Mouse (Mus musculus): ENCODE results near the gene Ang6. TPM values are rescaled to one million over a fixed set of nuclear protein-coding genes. Genes with fewer than 3 reads are reported as not detected.
"Not testable (repeated sequence)": the region's sequence is repeated elsewhere in the genome, so short reads cannot be mapped to it uniquely, and the experiment has no call there.

Gene Ang6
- total RNA-seq (2014; rRNA removed; ENCODE audit: low replicate concordance) (not detected in 2 replicates), polyA plus RNA-seq (2015; fragmentation: Nextera tagmentation; extraction: Ambion mirVana) (not detected in 2 replicates)

DNA sequence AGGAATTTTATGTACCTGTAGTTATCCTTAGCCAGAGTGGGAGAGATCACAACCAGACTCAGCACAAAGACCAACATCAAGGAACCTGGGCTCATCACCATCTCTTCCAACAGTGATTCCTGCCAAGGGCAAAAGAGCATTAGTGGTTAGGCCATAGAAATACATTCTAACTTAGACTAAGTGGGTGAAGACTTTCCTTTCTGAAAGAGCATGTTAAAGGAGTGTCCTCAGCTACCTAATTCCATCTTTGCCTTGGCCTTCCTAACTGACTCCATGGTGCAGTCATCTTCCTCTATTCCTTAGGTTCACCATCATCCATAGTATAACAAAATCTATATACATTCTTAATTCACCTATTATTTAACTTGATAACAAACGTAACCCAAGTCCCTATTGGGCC lies at the start of gene Ang6:
Ang6 (minus strand) TSS at position 101 of the 400 bp plus-strand sequence.
- DNase-seq (ENCODE audit: low spot score) = no peak
- no peak within 1 kb of the TSS for H3K27ac ChIP-seq (ENCODE audit: low read depth)
- no peaks in the 10 kb centered on the region for H3K9me3 ChIP-seq (replicated peaks; ENCODE audit: control insufficient read depth, low read length)
- no peak within 1 kb of the TSS for H3K4me3 ChIP-seq (ENCODE audit: low read depth, low read length)
- ATAC-seq (ENCODE audit: insufficient read depth, low read depth) = no peak
- no peaks in the 10 kb centered on the region for H3K27me3 ChIP-seq (ENCODE audit: control insufficient read depth, insufficient read depth, low read length)
- WGBS = 76% methylated on average over 1 of the region's 1 CpGs
- no peaks in the 10 kb centered on the region for H3K4me1 ChIP-seq (ENCODE audit: control insufficient read depth, insufficient read depth)
- no peaks in the 10 kb centered on the region for H3K36me3 ChIP-seq (replicated peaks; ENCODE audit: control insufficient read depth, insufficient read depth, low read length)
- no peak within 1 kb of the TSS for H3K4me2 ChIP-seq (ENCODE audit: low read depth, low read length)
- TF ChIP-seq CTCF (IDR thresholded peaks at IDR 0.05; ENCODE audit: low read depth) = no peak
- TF ChIP-seq EP300 (IDR thresholded peaks at IDR 0.05; ENCODE audit: low read depth) = no peak
- H3K9ac ChIP-seq (replicated peaks; ENCODE audit: low read depth, low read length) = no peak within 1 kb of the TSS

DNA sequence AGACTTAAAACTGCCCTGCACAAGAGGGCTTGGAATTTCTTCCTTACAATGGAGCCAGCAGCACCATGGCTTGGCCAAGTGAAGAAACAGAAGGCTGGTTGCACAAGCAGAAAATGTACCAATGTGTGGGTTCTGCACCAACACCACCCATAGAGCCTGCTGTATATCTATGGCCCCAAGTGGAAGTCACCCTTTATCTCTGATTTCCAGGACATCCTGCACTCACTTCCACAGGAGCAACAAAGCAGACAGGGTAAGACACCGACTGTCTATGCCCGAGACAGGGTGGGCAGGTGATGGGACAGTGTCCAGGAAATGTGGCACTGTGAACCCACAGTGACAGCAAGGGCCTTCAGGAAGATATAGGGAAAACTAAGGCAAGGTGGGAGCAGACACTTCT lies 44.5 kb upstream of the Ang6 start:
- 61% methylated on average over 2 of the region's 2 CpGs for WGBS

GRCm38 (mm10) chr14:44031828-44032227 lies 29.8 kb upstream of the Ang6 start:
- H3K36me3 ChIP-seq (replicated peaks; ENCODE audit: control insufficient read depth, insufficient read depth, low read length); ATAC-seq (ENCODE audit: insufficient read depth, low read depth); H3K27ac ChIP-seq (ENCODE audit: low read depth); DNase-seq (ENCODE audit: low spot score); H3K4me3 ChIP-seq (ENCODE audit: low read depth, low read length); H3K9ac ChIP-seq (replicated peaks; ENCODE audit: low read depth, low read length); H3K9me3 ChIP-seq (replicated peaks; ENCODE audit: control insufficient read depth, low read length); H3K4me1 ChIP-seq (ENCODE audit: control insufficient read depth, insufficient read depth); H3K4me2 ChIP-seq (ENCODE audit: low read depth, low read length); H3K27me3 ChIP-seq (ENCODE audit: control insufficient read depth, insufficient read depth, low read length): not testable (repeated sequence)
- WGBS = 53% methylated on average over 1 of the region's 3 CpGs

More for the DNA sequence above, 44.5 kb upstream of the Ang6 start:
- H3K4me3 ChIP-seq (ENCODE audit: low read depth, low read length); DNase-seq (ENCODE audit: low spot score); H3K36me3 ChIP-seq (replicated peaks; ENCODE audit: control insufficient read depth, insufficient read depth, low read length); H3K9me3 ChIP-seq (replicated peaks; ENCODE audit: control insufficient read depth, low read length); H3K27ac ChIP-seq (ENCODE audit: low read depth); H3K4me1 ChIP-seq (ENCODE audit: control insufficient read depth, insufficient read depth); H3K4me2 ChIP-seq (ENCODE audit: low read depth, low read length); H3K27me3 ChIP-seq (ENCODE audit: control insufficient read depth, insufficient read depth, low read length); ATAC-seq (ENCODE audit: insufficient read depth, low read depth); H3K9ac ChIP-seq (replicated peaks; ENCODE audit: low read depth, low read length): not testable (repeated sequence)

GRCm38 (mm10) chr14:44009686-44010085 lies 7.6 kb upstream of the Ang6 start:
- H3K27ac ChIP-seq (ENCODE audit: low read depth); H3K4me1 ChIP-seq (ENCODE audit: control insufficient read depth, insufficient read depth); H3K4me2 ChIP-seq (ENCODE audit: low read depth, low read length); ATAC-seq (ENCODE audit: insufficient read depth, low read depth); H3K9me3 ChIP-seq (replicated peaks; ENCODE audit: control insufficient read depth, low read length); DNase-seq (ENCODE audit: low spot score); H3K27me3 ChIP-seq (ENCODE audit: control insufficient read depth, insufficient read depth, low read length); H3K4me3 ChIP-seq (ENCODE audit: low read depth, low read length); H3K9ac ChIP-seq (replicated peaks; ENCODE audit: low read depth, low read length); H3K36me3 ChIP-seq (replicated peaks; ENCODE audit: control insufficient read depth, insufficient read depth, low read length): not testable (repeated sequence)
- WGBS = 39% methylated on average over 2 of the region's 2 CpGs

- H3K9me3 ChIP-seq (replicated peaks; ENCODE audit: control insufficient read depth, low read length); H3K27ac ChIP-seq (ENCODE audit: low read depth); ATAC-seq (ENCODE audit: insufficient read depth, low read depth); H3K4me2 ChIP-seq (ENCODE audit: low read depth, low read length); H3K27me3 ChIP-seq (ENCODE audit: control insufficient read depth, insufficient read depth, low read length); H3K9ac ChIP-seq (replicated peaks; ENCODE audit: low read depth, low read length); H3K36me3 ChIP-seq (replicated peaks; ENCODE audit: control insufficient read depth, insufficient read depth, low read length); H3K4me1 ChIP-seq (ENCODE audit: control insufficient read depth, insufficient read depth); DNase-seq (ENCODE audit: low spot score); H3K4me3 ChIP-seq (ENCODE audit: low read depth, low read length): not testable (repeated sequence)
- WGBS = no CpG with 5 or more reads among the region's 1 CpGs
Measured at GRCm38 (mm10) chr14:44008021-44008420, 6.0 kb upstream of the Ang6 start.

- TF ChIP-seq CTCF (IDR thresholded peaks at IDR 0.05; ENCODE audit: low read depth) (no peak), EP300 (IDR thresholded peaks at IDR 0.05; ENCODE audit: low read depth) (no peak)
- Histone ChIP-seq H3K4me2 (ENCODE audit: low read depth, low read length) (no peak overlapping the region), H3K4me3 (ENCODE audit: low read depth, low read length) (no peak overlapping the region), H3K4me1 (ENCODE audit: control insufficient read depth, insufficient read depth) (no peaks in the 10 kb centered on the region), H3K9ac (replicated peaks; ENCODE audit: low read depth, low read length) (no peak overlapping the region), H3K27me3 (ENCODE audit: control insufficient read depth, insufficient read depth, low read length) (no peaks in the 10 kb centered on the region), H3K9me3 (replicated peaks; ENCODE audit: control insufficient read depth, low read length) (no peaks in the 10 kb centered on the region), H3K27ac (ENCODE audit: low read depth) (no peak overlapping the region), H3K36me3 (replicated peaks; ENCODE audit: control insufficient read depth, insufficient read depth, low read length) (no peaks in the 10 kb centered on the region)
- DNase-seq (ENCODE audit: low spot score) = no peak
- WGBS = 45% methylated on average over 3 of the region's 3 CpGs
- no peak for ATAC-seq (ENCODE audit: insufficient read depth, low read depth)
Measured at GRCm38 (mm10) chr14:44001600-44001999, 469 bp downstream of the Ang6 start.

GRCm38 (mm10) chr14:43998455-43999000 lies 3.5 kb downstream of the Ang6 start:
- H3K4me1 ChIP-seq (ENCODE audit: control insufficient read depth, insufficient read depth); DNase-seq (ENCODE audit: low spot score); H3K4me3 ChIP-seq (ENCODE audit: low read depth, low read length); H3K27ac ChIP-seq (ENCODE audit: low read depth); H3K9ac ChIP-seq (replicated peaks; ENCODE audit: low read depth, low read length); H3K4me2 ChIP-seq (ENCODE audit: low read depth, low read length); H3K36me3 ChIP-seq (replicated peaks; ENCODE audit: control insufficient read depth, insufficient read depth, low read length); ATAC-seq (ENCODE audit: insufficient read depth, low read depth); H3K27me3 ChIP-seq (ENCODE audit: control insufficient read depth, insufficient read depth, low read length); H3K9me3 ChIP-seq (replicated peaks; ENCODE audit: control insufficient read depth, low read length): not testable (repeated sequence)
- 74% methylated on average over 2 of the region's 2 CpGs for WGBS
